In genomic region chr5:73490596-73491073, GRCm38 (mm10) we compare ENCODE assay signal across 8 mouse cellular contexts. TPM values are rescaled to one million over a fixed set of nuclear protein-coding genes. Genes with fewer than 3 reads are reported as not detected.
DNase-seq lines count a peak whose midpoint lies in the region; ATAC-seq lines count a peak whose summit lies in the region.

No protein-coding gene starts in this region.

- ATAC-seq in megakaryocyte progenitor cell, adult 5-6 weeks (replicated peaks; ENCODE audit: poor library complexity): peak; percentile 87

- DNase-seq in adipocyte (ENCODE audit: low spot score): peak; percentile 100
- DNase-seq in embryo, embryonic 10 days (ENCODE audit: low spot score): peak; percentile 99
- peak; percentile 99 for DNase-seq in gastrocnemius, postnatal 10 days
- peak; percentile 98 for DNase-seq in induced T-regulatory cell, adult 2 months (ENCODE audit: low read depth)
- DNase-seq in left cerebral cortex, adult 9 months (ENCODE audit: low spot score in 2 of 2): peak; percentile 99
- peak; percentile 99 for DNase-seq in right cerebral cortex, postnatal 14 days
- DNase-seq in urinary bladder, postnatal 36 days (ENCODE audit: low spot score in 2 of 2): peak; percentile 99 to 100

RNA-seq across cellular contexts. Expression of gene Dcun1d4, which starts 9.8 kb away (rescaled TPM):
- 10 to 100 TPM in 1 of 2 experiments, 1 to 10 TPM in 1; 8.7 to 12.0 TPM for total RNA-seq in gastrocnemius, postnatal 10 days (2021)
- total RNA-seq in megakaryocyte progenitor cell, adult 5-6 weeks (2015): 3.5 and 11.1 TPM in 2 replicates
- total RNA-seq in megakaryocyte progenitor cell, adult 5-6 weeks (2017): 6.6 and 19.9 TPM in 2 replicates

Comparison
In these comparisons a context has a peak if more than half of its experiments do, and no peak if none do; other contexts are left out.
1. Peak in every context shown above with its lines: DNase-seq and ATAC-seq.